Mouse (Mus musculus): Measurements from ENCODE around the gene Foxn3.

DNA sequence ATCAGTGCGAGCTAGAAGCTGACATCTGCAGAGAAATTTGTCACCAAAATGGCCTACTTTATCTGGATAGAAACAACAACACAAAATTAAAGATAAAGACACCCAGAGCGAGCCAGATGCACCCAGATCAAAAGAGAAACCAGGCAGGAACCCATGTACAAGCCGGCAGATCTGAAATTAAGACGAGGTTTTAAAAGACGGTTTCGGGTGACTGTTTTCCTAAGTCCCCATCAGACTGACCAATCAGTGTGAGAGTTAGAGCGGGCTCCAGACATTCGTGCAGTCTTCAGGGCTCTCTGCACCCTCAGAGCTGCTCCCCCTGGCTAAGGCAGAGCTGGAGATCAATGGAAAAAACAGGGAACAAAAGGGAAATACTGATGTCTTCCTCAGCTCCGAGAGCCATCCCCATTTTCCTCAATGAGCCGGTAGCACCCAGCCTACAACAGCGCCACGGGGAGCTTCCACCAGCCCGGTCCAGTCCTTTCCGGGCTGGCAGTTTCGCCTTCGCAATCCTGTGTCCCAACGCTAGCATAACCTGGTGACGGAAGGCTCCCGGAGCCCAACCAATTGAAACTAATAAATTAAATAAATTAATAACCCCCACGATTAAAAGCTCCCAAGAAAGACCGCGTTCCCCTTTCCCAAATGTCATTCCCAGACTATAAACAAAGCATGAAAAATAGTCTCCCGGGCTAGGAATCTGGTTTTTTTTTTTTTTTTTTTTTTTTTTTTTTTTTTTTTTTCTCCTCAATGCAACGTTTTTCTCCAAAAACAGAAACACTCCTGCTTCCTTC lies 1.1 kb downstream of the Foxn3 start:
- TF ChIP-seq MAX (IDR thresholded peaks at IDR 0.05; ENCODE audit: low read depth), result no peak
- TF ChIP-seq POLR2A (IDR thresholded peaks at IDR 0.05; ENCODE audit: insufficient read length, low read depth), result no peak
- no peak for TF ChIP-seq MYOG (IDR thresholded peaks at IDR 0.05; ENCODE audit: control insufficient read depth in 1 of 3, insufficient read depth in 1 of 3, insufficient read length in 2 of 3, low read depth in 2 of 3)
- no peak for TF ChIP-seq E2F4 (IDR thresholded peaks at IDR 0.05; ENCODE audit: insufficient read depth)
- TF ChIP-seq TCF3 (IDR thresholded peaks at IDR 0.05; ENCODE audit: insufficient read length, low read depth), result no peak
- no peak for TF ChIP-seq REST (IDR thresholded peaks at IDR 0.05; ENCODE audit: insufficient read depth, insufficient read length)

Measured in myocyte (in vitro differentiated cells).